Mouse (Mus musculus): ENCODE results near the gene Tspan1.

Tspan1 gene

GRCm38 (mm10) chr4:116167404-116167803 is at the start of gene Tspan1:
TSS of gene Tspan1 (minus strand) at chr4:116167601.
- no peak for DNase-seq (ENCODE audit: low read depth)

GRCm38 (mm10) chr4:116217046-116217445 is 49.6 kb upstream of the Tspan1 start:
- DNase-seq (ENCODE audit: low read depth), result no peak

DNA sequence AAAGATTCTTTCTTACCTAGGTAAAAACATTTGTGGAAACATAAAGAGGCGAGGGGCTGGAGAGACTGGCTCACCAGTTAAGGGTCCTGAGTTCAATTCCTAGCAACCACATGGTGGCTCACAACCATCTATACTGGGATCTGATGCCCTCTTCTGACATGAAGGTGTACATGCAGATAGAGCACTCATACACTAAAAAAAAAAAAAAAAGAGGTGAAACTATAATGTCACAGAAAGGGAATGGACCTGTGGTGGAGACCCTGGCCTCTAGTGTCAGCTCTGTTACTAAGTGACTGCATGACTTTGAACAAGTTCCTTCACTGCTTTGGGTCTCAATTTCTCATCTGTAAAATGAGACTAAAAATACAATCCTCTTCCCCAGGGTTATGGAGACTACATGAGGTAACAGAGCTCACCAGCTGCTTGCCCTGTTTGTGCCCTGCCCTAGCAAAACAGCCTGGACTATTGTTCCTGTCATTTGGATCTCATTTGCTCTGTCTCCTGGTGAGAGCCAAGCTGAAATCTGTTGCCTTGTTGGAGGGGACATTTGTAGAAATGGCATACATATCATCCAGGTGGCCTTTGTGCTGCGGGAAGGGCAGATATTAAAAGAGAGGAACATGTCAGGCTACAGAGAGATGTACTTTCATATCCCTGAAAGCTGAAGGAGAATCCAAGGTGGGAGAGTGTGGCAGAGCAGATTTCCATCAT is 48.6 kb upstream of the Tspan1 start:
- DNase-seq (ENCODE audit: low read depth), result no peak

GRCm38 (mm10) chr4:116208891-116209290 is 41.5 kb upstream of the Tspan1 start:
- DNase-seq (ENCODE audit: low read depth), result no peak

- no peak for DNase-seq (ENCODE audit: low read depth)
Observed at GRCm38 (mm10) chr4:116206531-116206930, 39.1 kb upstream of the Tspan1 start.

- DNase-seq (ENCODE audit: low read depth), result no peak
Observed at GRCm38 (mm10) chr4:116204422-116204821, 37.0 kb upstream of the Tspan1 start.

DNA sequence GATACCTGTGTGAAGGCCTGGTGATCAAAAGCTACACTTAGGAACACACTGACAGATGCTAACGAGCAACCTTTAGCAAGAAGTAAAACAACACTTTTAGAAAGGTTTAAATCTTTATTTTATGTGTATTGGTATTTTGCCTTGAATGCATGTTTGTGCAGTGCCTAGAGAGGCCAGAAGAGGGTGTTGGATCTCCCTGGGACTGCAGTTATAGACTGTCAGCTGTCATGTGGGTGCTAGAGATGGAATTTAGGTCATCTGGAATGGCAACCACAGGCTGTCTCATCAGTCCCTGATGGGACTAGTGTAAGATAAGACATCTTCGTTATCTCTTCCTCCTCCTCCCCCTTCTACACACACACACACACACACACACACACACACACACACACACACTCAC is 31.0 kb upstream of the Tspan1 start:
- DNase-seq (ENCODE audit: low read depth), result no peak

- DNase-seq (ENCODE audit: low read depth), result no peak
Observed at GRCm38 (mm10) chr4:116193583-116194383, 26.4 kb upstream of the Tspan1 start.

DNA sequence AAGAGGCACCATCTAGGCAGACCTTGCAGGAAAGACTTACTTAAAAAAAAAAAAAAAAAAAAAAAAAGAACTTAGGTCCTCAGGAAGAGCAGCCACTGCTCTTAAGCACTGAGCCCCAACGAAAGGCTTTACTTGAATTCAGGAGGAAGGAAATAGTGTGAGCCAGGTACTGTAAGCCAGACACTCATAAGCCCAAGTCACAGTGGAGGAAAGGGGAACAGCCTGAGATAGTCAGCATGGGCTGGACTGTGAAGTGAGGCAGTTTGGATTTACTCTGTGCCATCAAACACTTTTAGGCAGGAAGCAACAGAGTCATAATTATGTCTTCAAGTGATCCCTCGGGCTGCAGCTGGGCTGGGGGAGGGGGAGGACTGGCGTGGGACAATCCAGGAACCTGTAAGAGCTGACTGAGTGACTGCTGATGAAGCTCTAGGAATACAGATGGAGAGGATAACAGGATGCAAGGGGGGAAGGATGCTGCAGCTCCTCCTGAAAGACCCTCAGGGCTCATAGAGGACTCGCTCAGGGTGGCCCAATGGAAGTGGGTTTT is 25.0 kb upstream of the Tspan1 start:
- no peak for DNase-seq (ENCODE audit: low read depth)

DNA sequence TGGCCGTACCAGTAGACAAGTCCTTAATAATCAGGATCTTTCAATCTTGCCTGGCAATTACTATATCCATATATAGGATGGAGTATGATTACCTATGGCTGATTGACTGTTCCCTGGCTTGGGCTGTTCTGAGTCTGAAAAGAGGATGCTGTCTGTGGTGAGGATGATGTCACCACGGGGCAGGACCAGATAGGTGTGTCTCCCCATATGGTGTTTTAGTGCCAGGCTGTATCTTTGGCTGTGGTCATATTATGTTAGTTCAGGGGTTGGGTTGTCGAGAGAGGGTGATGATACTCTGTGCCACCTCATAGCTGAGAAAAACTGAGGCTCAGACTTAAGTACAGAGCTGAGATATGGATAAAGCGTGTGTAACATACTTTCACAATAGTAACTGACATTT is 17.7 kb upstream of the Tspan1 start:
- DNase-seq (ENCODE audit: low read depth), result no peak

DNA sequence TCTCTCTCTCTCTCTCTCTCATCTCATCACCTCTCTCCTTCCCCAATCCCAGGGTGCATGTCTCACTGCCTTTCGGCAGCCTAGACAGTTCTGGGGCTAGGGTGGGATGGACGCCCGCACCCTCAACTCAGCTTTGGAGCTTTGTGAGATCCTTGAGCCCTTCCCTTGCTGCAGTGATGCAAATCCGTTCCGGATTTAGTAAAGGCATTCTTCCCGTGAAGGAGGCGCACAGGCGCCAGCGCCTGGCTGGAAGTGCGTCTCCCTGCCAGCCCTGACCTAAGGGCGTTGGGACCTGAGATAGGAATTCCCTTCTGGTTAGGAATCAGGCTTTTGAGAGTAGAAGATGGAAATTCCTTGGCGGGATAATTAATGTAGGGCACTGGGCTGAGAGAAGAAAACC is 15.3 kb upstream of the Tspan1 start:
- no peak for DNase-seq (ENCODE audit: low read depth)

DNA sequence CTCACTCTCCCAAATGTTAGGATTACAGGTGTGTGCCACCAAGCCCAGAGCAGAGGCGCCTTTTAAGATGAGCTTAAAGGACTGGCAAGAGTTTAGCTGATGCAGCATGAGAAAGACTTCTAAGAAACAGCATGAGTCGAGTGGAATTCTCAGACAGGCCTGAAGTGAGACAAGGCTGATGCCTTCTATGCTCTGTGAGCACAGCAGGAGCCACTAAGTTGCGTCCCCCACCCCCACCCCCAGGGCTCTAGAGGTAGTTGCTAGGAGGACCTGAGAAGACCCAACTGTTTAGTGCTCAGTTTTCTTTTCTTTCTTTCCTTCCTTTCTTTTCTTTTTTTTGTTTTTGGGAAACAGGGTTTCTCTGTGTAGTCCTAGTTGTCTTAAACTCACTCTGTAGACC is 14.7 kb upstream of the Tspan1 start:
- DNase-seq (ENCODE audit: low read depth), result no peak

GRCm38 (mm10) chr4:116177140-116177539 is 9.7 kb upstream of the Tspan1 start:
- no peak for DNase-seq (ENCODE audit: low read depth)

- DNase-seq (ENCODE audit: low read depth), result no peak
Observed at GRCm38 (mm10) chr4:116176543-116176988, 9.2 kb upstream of the Tspan1 start.

DNA sequence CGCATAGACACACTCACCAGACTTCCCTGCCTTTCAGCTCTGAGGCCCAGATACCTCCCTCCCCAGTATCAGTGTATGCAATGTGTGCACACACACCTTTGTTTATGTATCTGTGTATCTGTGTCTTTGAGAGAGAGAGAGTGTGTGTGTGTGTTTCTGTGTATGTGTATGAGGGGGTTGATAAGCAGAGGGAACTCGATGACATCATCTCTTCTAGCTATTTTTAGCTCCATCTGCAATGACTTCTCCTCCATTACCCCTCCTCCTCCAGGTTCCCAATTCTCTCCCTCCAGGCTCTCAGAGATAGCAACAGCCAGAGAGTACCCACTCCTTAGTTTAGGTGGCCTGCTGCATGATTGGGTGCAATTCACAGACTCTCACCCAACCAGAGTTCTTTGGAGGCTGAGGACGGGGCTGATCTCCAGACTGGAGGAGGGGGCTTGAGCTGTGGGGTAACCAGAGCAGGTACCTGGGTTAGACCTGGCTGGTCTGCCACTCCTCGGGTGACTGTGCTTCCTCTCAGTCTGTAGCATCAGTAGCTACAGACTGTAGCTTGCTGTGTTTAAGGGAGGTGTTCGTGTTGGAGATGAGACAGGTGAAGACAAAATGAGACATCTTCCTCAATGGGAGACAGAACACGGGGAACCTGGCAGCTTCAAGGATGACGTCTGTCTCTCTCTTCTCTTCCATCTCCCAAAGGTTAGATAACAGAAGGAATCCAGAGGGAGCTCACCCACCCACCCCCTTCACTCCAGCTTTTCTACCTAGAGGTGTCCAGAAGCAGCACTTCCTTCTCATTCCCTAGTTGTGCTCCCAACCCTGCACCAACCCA is 8.5 kb upstream of the Tspan1 start:
- no peak for DNase-seq (ENCODE audit: low read depth)

GRCm38 (mm10) chr4:116175136-116175535 is 7.7 kb upstream of the Tspan1 start:
- no peak for DNase-seq (ENCODE audit: low read depth)

DNA sequence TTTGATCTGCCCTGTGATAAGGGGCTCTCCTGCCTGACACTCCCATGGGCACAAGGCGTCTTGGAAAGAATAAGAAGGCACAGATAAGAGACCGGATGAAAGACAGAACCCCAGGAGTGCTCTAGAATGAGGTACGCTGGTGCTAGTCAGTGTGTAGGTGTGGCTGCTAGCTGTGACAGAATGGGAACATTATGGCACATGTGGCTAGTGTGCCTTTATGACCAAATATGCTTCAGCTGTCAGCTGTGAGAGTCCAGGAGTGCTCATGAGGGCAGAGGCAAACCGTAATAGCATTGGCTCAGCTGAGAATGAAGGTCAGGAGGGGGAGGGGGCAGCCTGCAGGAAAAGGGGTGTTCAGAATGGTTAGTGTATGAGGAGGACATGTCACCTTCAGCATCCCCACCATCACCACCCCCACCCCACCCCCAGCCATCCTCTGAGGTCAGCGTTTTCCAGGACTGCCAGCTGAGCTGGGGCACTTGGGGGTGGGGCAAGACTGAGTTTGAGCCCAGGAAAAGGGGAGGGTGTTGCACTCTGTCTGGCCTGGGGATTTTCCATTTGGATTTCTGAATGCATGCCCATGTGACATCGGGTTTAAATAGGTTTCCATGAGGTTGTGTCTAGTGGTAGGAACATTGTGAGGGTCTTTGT is 7.2 kb upstream of the Tspan1 start:
- DNase-seq (ENCODE audit: low read depth), result no peak

- DNase-seq (ENCODE audit: low read depth), result no peak
Observed at GRCm38 (mm10) chr4:116173752-116174151, 6.4 kb upstream of the Tspan1 start.

DNA sequence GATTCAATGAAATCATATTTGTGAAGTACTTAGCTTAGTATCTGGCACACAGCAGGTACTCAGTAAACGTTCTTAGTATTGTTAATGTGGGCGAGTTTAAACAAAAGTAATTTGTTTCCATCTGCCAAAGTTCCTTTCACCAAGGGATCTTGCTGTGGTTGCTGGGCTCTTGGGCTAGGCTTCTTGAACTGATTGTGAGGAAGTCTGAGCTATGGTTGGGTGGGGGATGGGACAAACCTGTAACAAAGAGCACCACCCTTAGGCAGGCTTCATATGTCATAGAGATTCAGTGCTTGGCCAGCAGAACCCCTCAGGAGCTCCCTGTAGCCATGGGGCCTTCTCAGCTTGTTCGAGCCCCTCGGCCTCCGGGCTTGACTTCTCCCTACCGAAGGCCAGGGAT is 5.7 kb upstream of the Tspan1 start, which contains the start of the genes 1700042G07Rik and Gm49337:
TSS of gene 1700042G07Rik (plus strand) at position 301 of the 400 bp plus-strand sequence.
TSS of gene Gm49337 (plus strand) at position 313 of the 400 bp plus-strand sequence.
- no peak for DNase-seq (ENCODE audit: low read depth)

DNA sequence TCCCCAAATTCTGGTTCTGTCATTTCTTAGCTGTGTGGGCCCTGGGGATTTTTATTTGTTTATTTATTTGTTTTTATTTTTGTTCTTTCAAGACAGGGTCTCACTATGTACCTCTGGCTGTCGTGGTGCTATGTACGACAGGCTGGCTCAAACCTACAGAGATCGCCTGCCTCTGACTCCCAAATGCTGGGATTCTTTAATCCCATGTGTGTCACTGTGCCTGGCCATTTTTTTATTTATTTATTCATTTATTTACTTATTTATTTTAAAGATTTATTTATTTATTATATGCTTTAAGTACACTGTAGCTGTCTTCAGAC is 1.9 kb upstream of the Tspan1 start:
- DNase-seq (ENCODE audit: low read depth), result no peak

GRCm38 (mm10) chr4:116168617-116169352 is 1.4 kb upstream of the Tspan1 start:
- no peak for DNase-seq (ENCODE audit: low read depth)
